Mouse (Mus musculus) gastrocnemius, postnatal 10 days (tissue): Measurements from ENCODE around the gene Rnf214. TPM values are rescaled to one million over a fixed set of nuclear protein-coding genes. Genes with fewer than 3 reads are reported as not detected.

ENCODE experiments used
- DNase-seq: peaks from one replicate; pipeline ENCODE4 v3.0.0; 2021; ENCODE audit warnings: mixed read lengths
- long read RNA-seq, 2 experiments: library from polyadenylated mRNA; stranded (forward); transcript quantifications; one replicate each; pipeline ENCODE4 v2.0.0; 2021
- total RNA-seq, 2 experiments: library from RNA; stranded (reverse); gene quantifications; 2 replicates each; pipeline ENCODE4 v1.2.3; 2021

Gene Rnf214
- 10 to 100 TPM; 26.8 to 31.6 TPM for total RNA-seq
- long read RNA-seq, experiment 1, transcript Rnf214-205 (14 exons, 2,287 nt), result minor isoform, 5 of 27 reads
- long read RNA-seq, experiment 1, transcript Rnf214-201 (14 exons, 3,964 nt), result major isoform, 9 of 27 reads
- long read RNA-seq, experiment 1, partial matches to known transcripts, result 5 of 27 reads
- long read RNA-seq, experiment 1, other reads (novel, unspliced or antisense), result 7 of 27 reads
- long read RNA-seq, experiment 2, transcript Rnf214-205 (14 exons, 2,287 nt), result major isoform, 6 of 19 reads
- long read RNA-seq, experiment 2, partial matches to known transcripts, result 2 of 19 reads
- long read RNA-seq, experiment 2, other reads (novel, unspliced or antisense), result 8 of 19 reads

DNA sequence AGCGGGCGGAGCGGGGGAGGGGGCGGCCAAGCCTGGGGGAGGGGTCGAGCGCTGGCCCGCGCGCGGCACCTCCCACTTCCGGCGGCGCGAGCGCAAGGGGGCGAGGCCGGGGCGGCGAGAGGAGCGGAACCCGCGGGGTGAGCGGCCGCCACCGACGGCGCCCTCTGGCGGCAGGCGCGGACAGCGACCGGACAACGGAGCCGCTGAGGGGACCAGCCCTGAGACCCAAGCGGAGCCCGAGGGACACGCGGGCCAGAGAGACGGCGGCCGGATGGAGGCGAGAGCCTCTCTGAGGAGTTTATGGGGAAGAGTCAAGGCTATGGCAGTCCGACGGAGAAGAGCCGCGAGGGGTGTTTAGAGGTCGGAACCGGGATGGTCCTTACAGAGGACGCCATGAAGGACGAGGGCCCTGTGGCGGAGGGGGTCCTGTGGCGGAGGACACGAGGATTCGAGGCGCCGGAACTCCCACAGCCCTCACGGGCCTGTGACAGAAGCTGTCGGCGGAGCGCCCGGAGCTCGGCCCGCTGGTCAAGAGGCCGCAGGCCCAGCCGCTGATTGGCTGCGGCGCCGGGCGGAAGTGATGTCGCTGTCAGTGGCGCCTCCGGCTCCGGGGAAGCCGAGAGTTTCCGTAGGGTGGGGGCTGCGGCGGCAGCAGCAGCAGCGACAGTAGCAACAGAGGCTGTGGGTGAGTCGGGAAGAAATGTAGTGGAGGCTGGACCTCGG, at the start of gene Rnf214, which contains the start of gene Pcsk7:
Gene Rnf214 (minus strand): TSS at position 557 of the 723 bp plus-strand sequence.
Gene Pcsk7 (plus strand): TSS at position 143 of the 723 bp plus-strand sequence.
- DNase-seq, result peak; percentile 95

GRCm38 (mm10) chr9:45955107-45955963, 48.6 kb upstream of the Rnf214 start, which contains the start of gene Sidt2:
Gene Sidt2 (minus strand): TSS chr9:45955258.
- DNase-seq, result peak; percentile 86

DNA sequence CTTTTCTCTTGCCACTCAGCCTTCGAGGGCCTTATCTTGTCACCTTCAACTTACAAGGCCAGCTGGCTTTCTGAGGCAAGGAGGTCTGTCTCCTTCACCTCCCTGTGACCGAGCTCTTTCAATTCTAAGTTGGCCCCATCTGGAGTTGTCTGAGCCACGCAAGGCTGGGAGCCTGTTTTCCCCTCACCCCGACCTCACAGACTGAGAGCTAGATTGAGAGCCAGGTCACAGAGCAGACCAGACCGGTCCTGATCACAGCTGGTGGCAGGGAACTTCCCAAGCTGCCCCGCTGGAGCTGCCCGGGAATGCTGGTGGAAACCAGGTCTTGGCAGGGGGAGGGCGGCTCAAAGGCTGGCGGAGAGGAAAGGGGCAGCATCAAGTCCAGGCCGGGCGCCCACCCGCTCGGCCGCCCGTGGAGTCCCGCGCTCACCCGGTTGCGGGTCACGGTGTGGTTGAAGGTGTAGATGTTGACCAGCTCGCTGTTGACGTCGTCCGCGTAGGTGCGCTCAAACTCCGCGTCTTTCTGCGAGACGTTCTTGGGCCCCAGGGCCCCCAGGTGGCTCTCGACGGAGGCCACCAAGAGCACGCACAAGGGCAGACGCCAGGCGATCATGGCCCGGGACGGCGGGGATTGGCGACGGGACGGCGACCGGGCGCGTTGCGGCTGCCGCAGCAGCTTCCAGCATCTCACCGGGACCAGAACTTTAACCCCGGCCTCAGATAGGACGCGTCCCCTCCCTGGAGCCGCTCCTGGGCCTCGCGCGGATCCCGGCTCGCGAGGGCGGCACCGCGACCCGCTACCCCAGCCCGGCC, 47.8 kb upstream of the Rnf214 start:
- DNase-seq, result peak; percentile 52

DNA sequence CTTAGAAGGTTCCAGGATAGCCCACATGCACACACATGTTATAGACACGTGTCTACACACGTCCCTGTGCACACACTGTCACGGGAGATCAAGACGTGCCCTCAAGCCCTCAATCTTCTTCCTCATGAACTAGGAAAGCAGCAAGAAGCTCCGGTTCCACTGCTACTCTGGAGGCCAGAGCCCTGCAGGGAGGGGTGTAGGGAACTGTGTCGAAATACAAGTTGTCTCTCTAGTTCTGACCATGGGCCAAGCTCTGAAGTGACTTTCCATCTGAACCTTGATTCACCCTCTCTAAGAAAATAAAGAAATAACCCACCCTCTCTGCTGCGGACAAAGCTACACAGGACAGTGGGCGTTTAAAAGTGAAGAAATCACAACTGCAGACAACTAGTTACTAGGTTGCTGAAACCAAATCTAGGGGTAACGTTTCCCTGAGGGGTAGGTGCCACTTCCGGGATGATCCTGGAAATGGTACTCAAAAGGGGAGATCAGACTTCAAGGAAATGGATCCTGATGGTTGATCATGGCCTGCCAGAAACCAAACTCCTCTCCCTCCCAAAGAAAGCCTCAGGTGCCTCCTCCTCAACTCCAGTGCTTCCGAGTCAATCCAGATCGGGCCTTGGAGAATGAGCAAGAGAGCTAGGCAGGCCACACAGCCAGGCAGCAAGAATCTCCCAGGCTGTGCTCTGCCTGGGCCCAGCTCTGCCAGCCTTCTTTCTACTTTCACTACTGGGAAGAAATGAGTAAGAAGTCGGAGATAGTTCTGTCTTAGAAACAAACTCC, 47.0 kb upstream of the Rnf214 start:
- DNase-seq, result no peak

DNA sequence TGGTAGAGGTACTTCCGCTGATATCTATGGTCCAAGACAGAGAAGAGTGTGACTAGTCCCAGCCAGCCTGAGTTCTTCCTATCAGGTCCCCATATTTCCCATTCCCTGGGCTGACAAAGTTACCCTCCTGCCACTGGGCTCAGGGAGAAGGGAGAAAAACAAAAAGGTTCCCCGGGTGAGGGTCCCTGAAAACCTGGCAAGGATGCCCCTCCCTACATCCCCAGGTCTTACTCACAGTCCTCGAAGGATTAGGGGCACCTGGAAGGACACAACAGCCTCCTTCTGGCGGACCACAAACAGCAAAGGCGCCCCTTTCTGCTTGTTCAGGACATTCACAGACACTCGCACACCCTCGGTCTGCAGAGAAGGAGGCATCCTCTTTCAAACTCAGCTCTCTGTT, 46.2 kb upstream of the Rnf214 start:
- DNase-seq, result no peak

- DNase-seq, result no peak
Measured at GRCm38 (mm10) chr9:45952057-45952456, 45.3 kb upstream of the Rnf214 start.

GRCm38 (mm10) chr9:45946872-45947183, 40.1 kb upstream of the Rnf214 start:
- DNase-seq, result no peak

- DNase-seq, result no peak
Measured at GRCm38 (mm10) chr9:45946182-45946871, 39.6 kb upstream of the Rnf214 start.

DNA sequence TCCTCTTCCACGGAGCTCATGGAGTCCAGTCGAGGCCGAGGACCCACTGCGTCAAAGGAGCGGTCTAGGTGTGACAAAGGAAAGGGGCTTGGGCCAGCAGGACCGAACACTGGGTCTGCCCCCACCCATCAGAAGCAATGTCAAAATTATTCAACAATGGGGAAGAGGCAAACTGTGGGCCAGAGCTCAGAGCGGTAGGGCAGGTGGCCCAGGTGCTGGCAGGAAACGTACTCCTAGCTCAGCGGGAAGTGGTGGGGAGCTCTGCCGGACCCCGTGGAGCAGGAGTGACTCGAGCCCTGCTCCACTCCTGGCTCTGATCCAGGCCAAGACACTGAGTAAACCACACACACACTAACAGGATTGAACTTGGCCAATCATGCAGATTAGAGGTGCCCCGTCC, 39.0 kb upstream of the Rnf214 start:
- no peak for DNase-seq

- no peak for DNase-seq
Measured at GRCm38 (mm10) chr9:45944506-45945400, 38.0 kb upstream of the Rnf214 start.

DNA sequence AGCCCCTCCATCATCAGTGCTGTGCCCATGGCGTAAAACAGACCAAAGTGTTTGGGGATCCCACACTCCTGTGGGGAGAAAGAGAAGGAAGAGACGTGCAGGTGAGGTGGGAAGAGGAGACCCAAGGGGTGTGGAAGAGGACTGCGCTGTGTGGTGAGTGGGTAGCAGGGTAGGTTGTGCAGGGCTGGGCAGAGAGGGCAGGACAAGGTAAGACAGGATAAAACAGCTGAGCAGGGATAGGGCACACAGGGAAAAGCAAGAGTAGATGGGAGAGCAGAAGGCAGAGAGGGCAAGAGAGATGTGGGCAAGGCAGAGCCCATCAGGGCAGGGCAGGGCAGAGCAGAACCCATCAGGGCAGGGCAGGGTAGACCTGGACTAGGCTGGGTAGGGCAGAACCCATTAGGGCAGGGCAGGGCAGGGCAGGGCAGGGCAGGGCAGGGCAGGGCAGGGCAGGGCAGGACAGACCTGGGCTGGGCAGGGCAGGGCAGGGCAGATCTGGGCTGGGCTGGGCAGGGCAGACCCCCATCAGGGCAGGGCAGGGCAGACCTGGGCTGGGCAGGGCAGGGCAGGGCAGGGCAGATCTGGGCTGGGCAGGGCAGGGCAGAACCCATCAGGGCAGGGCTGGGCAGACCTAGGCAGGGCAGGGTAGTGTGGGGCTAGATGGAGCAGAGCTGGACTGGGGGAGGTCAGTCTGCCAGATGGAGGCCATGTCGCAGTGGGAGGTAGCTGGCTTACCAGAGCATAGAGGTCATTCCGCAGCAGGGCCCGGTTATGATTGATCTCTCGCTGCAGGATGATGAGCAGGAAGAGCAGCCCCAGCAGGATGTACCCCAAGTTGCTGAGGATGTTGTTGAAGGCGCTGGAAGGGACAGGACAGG, 37.2 kb upstream of the Rnf214 start:
- DNase-seq, result no peak

GRCm38 (mm10) chr9:45942916-45943315, 36.2 kb upstream of the Rnf214 start:
- DNase-seq, result no peak

- no peak for DNase-seq
Measured at GRCm38 (mm10) chr9:45942464-45942863, 35.8 kb upstream of the Rnf214 start.

DNA sequence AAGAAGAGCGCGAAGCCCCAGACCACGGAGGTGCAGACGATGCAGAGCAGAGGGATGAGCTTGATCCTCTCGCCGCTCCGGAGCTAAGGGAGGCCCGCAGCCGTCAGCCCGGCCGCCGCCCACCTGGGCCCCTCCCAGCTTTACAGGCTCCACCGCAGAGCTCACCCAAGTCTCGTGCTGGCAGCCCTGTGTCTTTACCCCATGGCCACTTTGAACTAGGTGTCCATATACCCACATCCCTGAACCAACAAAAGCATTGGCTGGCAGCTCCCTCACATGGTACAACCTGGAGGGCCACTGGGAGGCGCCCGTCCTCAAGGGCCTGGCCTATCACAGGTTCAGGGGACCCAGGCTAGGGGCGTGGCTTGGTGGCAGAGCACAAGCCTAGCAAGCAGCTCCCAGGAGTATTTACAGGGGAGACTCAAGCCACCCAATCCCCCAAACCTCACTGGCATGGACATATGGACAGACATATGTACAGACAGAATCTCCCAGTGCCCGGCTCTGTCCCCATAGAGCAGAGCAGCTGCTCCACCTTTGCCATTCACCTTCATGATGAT, 34.7 kb upstream of the Rnf214 start:
- no peak for DNase-seq

GRCm38 (mm10) chr9:45939794-45940193, 33.1 kb upstream of the Rnf214 start:
- no peak for DNase-seq

GRCm38 (mm10) chr9:45938952-45939637, 32.4 kb upstream of the Rnf214 start:
- DNase-seq, result no peak

GRCm38 (mm10) chr9:45938088-45938487, 31.4 kb upstream of the Rnf214 start:
- no peak for DNase-seq
